Mouse (Mus musculus) CD4-positive, CD25-positive, alpha-beta regulatory T cell (primary cell): ENCODE measurements around the gene Supt6. TPM values are rescaled to one million over a fixed set of nuclear protein-coding genes. Genes with fewer than 3 reads are reported as not detected.

Experiments
- polyA plus RNA-seq: library from polyadenylated mRNA; unstranded; fragments of 100-300 nt; shearing (Covaris generic); gene quantifications from one replicate; pipeline ENCODE4 v1.2.1, GENCODE M21; 2017

The Supt6 gene
- polyA plus RNA-seq = 38.4 TPM

DNA sequence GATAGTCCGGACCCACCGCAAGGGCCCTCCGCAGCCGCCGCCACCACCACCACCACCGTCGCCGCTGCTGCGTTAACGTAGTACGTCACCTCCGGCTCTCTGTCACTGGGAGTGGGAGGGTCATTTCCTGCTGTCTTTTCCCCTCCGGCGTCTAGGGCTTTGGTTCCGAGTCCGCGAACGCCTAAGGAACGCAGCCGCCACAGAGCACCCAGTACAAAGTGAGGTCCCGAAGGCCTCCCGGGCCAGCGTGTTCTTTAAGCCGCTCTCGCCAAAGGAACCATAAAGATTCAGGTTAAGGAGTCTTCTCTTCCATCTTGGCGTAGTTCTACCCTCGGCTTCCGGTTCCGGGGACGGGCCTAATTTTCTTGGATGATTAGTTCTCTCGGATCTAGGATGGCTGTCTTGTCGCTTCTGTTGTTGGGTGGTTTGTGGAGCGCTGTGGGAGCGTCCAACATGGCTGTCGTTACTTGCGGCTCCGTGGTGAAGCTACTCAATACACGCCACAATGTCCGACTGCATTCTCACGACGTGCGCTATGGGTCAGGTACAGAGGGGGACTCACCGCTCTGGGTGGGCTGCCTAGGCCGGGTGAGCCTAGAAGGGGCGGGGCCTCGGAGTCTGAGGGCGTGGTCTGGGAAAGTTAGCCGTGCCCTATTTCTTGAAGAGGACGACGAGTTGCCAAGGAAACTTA, at the start of gene Supt6, which contains the start of gene Sdf2:
Supt6 (minus strand) TSS at position 361 of the 691 bp plus-strand sequence.
Sdf2 (plus strand) TSS at position 120 of the 691 bp plus-strand sequence.

DNA sequence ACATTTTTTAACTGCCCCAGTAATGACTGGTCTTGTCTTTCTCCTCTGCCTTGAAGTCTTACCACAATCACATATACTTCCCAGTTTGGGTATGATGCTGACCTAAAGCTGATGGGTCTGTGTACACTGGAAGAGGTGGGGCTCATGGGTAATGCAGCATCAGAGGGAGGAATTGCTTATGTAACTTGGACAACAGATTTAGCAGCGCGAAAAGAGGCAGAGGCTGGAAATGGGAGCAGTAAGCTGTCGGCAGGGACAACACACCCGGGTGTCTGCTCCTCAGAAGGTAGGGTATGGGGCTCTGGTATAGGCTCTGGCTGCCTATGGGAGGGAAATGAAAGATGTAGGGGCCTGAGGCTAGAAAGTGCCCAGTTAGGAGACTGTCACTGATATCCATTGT, 44.9 kb upstream of the Supt6 start, which contains the start of gene BC030499:
BC030499 (plus strand) TSS at position 188 of the 400 bp plus-strand sequence.

DNA sequence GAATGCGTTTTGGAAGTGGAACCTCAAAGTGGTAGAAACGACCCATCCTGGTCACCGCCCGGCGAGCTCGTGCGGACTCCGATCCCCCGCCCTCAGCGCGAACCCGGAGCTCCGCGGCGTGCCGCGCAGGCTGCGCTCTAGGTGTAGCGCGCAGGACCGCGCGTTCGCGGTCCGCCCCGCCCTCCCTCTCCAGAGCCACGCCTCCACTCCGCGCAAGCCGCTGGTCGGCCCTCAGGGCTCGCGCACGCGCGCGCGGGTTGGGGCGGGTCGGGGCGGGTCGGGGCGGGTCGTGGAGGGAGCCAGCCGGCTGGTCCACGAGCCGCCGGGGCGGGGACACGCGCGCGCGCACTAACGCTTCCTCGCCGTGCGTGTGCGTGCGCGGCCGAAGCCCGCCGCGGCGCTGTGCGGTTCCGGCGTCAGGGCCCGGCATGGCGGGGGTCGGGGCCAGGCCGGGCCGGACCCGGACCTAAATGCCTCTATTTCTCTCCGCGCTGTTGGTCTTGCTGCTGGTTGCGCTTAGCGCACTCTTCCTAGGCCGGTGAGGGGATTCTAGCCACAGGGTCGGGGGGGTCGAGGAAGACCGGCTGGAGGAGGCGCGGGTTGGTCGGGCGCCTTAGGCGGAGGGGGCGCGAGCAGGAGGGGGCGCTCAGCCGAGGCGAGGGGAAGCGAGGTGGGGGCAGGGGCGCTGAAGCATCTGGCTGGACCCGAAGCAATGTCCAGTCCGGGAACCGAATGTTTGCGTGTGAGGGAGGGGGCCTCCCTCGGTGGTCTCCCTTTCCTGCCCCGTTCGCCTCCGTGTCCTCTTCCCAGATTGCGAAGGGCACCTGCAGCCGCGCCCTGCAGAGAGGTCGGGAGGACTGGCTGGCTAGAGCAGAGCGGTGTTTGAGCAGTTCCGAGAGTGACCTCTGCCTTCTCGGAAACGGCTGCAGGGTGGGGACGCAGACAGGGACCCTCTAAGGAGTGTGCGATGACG, 15.9 kb upstream of the Supt6 start, which contains the start of gene 2610507B11Rik:
2610507B11Rik (plus strand) TSS at position 373 of the 973 bp plus-strand sequence.

DNA sequence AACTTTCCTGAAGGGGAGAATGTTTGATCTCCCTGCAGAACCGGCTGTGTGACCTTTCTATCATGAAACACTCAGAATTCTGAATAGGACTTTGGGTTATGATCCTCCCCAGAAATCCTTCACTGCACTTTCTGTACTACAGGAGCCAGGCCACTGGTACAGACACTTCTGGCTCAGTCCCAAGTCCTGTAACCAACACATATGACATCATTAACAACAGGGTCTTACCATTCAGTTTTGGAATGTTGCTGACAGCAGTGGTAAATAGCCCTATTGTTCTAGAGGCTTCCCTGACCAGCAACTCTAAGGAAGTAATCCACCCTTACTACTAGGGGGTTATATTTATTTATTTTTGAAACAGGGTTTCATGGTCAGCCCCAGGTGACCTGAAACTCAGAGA, 52.7 kb downstream of the Supt6 start, which contains the start of gene Proca1:
Proca1 (plus strand) TSS at position 280 of the 400 bp plus-strand sequence.

DNA sequence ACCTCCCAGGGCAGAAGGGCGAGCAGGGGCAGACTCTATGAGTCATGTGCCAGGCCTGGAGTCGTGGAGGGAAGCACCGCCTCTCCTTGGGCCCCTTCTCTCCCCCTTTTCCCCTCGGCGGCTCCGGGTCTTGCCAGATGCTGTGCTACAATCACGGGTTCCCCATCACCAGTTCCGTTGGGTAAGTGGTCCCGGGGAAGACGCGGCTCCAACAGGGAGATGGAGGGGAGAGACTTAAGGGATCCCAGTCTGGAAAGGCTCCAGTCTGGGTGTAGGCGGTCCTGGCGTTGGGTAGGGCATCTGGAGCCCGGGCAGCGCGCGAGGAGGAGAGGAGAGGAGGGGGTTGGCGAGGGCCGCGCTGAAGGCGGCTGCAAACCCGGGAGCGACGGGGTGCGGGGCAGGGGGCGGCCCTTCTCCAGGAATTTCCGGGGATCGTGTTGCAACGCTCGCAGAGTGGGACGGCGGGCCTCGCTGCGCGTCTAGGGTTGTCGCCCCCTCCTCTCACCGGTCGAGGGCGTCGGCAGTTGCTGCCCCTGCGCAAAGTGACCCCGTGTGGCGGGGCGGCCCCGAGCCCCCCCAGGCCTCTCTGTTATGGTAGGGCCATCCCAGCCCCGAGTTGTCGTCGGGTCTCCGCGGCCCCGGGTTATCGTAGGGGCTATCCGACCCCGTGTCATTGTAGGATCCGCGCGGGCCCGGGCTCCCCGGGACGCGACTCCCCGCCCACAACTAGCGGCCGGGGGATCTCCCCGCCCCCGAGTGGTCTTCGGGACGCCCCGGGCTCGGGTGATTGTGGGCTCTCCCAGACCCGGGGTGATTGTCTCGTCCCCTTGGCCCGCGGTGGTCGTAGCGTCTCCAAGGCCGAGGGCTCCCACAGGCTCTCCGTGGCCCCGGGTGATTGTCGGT, 57.2 kb downstream of the Supt6 start, which contains the start of gene Rab34:
Rab34 (plus strand) TSS at position 100 of the 903 bp plus-strand sequence.

DNA sequence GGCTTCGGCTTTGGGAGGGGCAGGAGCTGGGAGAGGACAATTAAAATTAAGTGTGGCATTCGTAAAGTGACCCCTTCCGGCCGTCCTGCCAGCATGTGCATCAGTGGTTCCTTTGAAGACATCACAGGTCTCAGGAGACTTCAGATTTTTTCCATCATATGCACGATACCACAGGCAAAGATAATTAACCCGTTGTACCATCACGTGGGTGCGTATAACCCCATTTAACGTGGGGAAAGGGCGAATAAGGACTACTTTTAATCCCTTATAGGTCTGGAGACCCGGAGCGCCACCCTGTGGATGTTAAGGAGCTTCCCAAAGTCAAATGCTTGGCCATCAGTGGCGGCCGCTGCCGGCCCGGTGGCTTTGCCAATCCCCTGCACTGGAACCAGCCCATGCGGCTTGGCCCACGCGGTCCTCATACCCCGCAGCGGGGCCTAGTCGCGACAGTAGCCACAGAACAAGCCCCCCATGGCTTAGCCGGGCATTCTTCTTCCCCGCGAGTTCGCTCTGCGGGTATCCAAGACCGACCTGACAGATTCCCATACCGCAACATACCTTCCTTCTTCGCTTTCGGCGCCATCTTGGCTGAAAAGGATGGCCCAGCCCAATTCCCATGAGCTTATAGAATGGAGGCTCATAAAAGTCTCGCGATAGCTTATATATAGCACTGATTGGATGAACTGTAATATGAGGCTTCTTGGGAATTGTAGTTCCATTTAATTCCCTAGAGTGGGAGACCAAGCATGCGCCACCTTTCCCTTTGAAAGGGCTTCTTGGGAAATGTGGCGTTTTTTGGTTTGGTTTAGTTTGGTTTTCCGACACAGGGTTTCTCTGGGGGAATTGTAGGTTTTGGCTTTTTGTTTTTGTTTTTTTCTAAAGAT, 62.6 kb downstream of the Supt6 start, which contains the start of gene Rpl23a:
Rpl23a (minus strand) TSS at position 624 of the 884 bp plus-strand sequence.

DNA sequence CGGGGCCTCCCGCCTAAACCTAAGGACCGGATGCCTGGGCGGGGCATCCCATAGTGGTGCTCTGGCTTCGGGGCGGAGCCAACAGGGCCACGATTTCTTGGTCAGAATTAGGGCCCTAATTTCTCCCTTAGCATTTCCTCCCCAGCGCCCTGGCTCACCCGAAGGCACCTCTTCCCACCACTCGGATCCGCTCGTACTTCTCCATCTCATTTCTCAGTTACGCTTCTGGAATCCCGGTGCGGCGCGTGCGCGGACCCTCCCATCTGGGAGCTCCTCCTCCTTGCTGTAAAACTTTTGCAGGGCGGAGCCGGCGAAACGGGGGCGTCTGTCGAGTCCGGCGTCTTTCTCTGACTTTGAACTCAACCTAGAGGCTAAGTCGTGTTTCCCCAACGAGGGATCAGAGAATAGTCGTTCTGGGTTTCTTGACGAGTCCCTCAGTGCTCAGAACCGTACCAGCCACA, 69.4 kb downstream of the Supt6 start, which contains the start of the genes Nek8 and Tlcd1:
Nek8 (minus strand) TSS at position 274 of the 461 bp plus-strand sequence.
Tlcd1 (plus strand) TSS at position 310 of the 461 bp plus-strand sequence.

DNA sequence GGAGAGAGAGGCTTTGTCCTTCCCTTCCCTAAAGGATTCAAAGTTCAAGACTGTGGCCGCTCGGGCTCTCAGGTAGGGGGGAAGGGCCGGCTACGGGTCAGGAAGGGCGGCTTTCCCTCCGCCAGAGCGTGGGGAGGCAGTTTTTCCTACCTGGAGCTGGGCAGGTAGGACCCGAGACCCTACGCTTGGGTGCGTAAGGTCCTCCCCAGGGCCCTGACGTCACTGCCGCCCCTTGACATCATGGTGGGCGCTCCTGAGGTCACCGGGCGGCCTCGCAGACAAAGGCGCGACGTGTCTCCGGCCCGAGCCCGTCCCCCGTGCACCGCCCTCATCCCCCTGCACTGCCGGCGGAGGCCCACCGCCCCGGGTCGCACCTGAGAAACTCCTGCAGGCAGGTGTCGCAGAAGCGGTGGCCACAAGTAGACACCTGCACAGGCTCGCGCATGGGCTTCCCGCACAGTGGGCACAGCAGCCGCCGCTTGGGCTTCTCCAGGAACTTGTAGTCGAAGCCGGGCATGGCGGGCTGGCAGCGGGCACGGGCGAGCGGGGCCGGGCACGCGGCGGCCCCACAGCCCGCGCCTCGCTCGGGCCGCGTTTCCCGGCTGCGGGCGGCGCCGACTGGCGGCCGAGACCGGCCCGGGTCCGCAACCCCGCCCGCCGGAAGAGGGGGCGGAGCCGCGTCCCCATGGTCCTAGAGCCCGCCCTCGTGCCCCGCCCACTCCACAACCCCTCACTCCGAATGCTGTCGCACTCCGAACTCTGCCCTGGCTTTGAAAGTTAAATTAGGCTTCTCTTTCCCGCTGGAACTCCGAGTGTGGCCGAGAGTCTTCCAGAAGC, 80.6 kb downstream of the Supt6 start, which contains the start of gene Traf4:
Traf4 (minus strand) TSS at position 666 of the 837 bp plus-strand sequence.

Other genes with a start within 250 kb of the Supt6 start
- 4.3 TPM for gene Dhrs13, start 213.7 kb downstream of the Supt6 start, polyA plus RNA-seq
- 48.0 TPM for gene Flot2, start 208.1 kb downstream of the Supt6 start, polyA plus RNA-seq
- 35.7 TPM for gene Eral1, start 165.6 kb downstream of the Supt6 start, polyA plus RNA-seq
- gene Fam222b, start 151.3 kb downstream of the Supt6 start, polyA plus RNA-seq = 19.3 TPM
- gene Traf4, start 80.4 kb downstream of the Supt6 start, polyA plus RNA-seq = 50.3 TPM
- gene Nek8, start 69.3 kb downstream of the Supt6 start, polyA plus RNA-seq = 14.4 TPM
- gene Tlcd1, start 69.3 kb downstream of the Supt6 start, polyA plus RNA-seq = 3.9 TPM
- gene Rpl23a, start 62.4 kb downstream of the Supt6 start, polyA plus RNA-seq = 1,420 TPM
- 0.47 TPM for gene Rab34, start 57.6 kb downstream of the Supt6 start, polyA plus RNA-seq
- 0.18 TPM for gene Proca1, start 52.6 kb downstream of the Supt6 start, polyA plus RNA-seq
- 72.6 TPM for gene Sdf2, start 241 bp downstream of the Supt6 start, polyA plus RNA-seq
- 81.4 TPM for gene 2610507B11Rik, start 15.8 kb upstream of the Supt6 start, polyA plus RNA-seq
- gene BC030499, start 44.9 kb upstream of the Supt6 start, polyA plus RNA-seq = 0.38 TPM
- 1.9 TPM for gene Spag5, start 55.5 kb upstream of the Supt6 start, polyA plus RNA-seq
- gene Aldoc, start 77.0 kb upstream of the Supt6 start, polyA plus RNA-seq = 5.9 TPM
- 114 TPM for gene Pigs, start 82.4 kb upstream of the Supt6 start, polyA plus RNA-seq
- gene Unc119, start 97.5 kb upstream of the Supt6 start, polyA plus RNA-seq = 59.7 TPM
- not detected for gene Foxn1, start 140.6 kb upstream of the Supt6 start, polyA plus RNA-seq
- gene Slc13a2, start 176.2 kb upstream of the Supt6 start, polyA plus RNA-seq = not detected
- 2.3 TPM for gene Slc46a1, start 219.7 kb upstream of the Supt6 start, polyA plus RNA-seq